Mouse (Mus musculus): ENCODE data around the gene Slc4a4. TPM values are rescaled to one million over a fixed set of nuclear protein-coding genes. Genes with fewer than 3 reads are reported as not detected.

Slc4a4 gene
- 10 to 100 TPM; 34.4 to 37.7 (median 35.1) TPM for total RNA-seq (2022)

GRCm38 (mm10) chr5:88886668-88887555 is at the start of gene Slc4a4:
Gene Slc4a4 (plus strand): TSS chr5:88886818.
- DNase-seq (ENCODE audit: low spot score), result no peak

DNA sequence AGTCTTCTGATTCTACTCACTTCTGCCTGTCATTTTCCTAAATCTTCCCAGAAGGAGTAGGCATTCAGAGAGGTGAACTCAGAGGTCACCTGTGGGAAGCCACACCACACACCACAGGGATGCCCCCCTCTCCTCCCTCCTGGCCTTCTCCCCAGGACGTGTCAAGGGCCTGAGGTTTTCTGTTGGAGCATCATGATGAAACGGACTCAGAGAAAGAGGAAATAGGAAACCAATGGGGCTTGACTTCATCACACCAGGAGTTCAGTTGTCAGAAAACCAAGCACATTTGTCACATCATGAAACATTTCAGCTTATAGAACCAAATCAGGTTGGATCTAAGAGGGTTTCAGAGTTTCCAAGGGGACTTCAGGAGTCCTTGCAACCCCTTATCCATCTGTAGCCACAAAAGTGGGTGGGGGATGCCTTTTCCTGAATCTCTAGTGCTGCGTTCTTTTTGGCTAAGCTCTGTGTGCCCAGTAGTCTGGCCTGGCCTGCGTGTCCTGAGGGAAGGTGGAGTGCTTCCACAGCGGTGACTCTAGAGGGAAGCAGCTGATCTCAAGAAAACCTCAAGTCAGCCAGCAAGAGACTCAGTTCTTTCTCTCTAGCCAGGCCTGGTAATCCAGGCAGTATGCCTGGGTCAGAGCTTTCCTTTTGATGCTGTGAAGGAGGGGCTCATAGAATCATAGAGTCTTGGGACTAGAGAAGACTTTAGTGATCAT is 46.4 kb upstream of the Slc4a4 start:
- no peak for DNase-seq (ENCODE audit: low spot score)

- DNase-seq (ENCODE audit: low spot score), result no peak
Measured at GRCm38 (mm10) chr5:88857311-88857710, 29.3 kb upstream of the Slc4a4 start.

- DNase-seq (ENCODE audit: low spot score), result no peak
Measured at GRCm38 (mm10) chr5:88857801-88858200, 28.8 kb upstream of the Slc4a4 start.

DNA sequence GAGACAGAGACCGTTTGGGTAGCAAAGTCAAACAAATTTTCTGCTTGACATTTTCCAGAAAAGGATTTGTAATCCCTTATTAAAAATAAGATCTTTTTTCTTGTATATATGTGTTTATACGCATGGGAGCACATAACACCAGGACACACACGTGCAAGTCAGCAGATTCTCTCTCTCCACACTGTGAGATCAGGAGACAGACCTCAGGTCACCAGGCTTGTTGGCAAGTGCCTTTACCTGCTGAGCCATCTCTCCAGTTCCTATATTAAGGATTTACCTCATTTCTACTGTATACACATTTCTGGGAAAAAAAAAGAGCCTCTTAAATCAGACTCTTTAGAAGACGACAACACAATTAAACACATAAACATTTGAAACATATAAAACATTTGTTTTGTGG is 28.4 kb upstream of the Slc4a4 start:
- no peak for DNase-seq (ENCODE audit: low spot score)

DNA sequence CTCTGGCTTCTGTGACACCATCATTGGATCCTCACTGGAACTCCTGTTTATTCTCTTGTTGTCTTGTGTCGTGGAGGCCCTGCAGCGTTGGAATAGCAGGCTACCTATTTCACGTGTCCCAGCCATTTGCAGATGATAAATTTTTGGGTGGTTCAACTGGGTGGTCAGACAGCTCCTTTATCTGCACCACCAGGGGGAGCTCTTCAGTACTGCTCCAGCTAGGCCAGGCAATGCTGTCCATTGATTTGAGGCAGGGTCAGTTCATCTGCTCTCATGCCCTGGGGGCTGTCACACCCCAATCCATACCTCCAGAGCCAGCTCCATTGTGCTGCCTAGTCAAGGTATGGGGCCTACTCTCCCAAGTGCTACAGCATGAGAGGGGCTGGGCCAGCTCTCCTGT is 24.5 kb upstream of the Slc4a4 start:
- DNase-seq (ENCODE audit: low spot score), result no peak

- no peak for DNase-seq (ENCODE audit: low spot score)
Measured at GRCm38 (mm10) chr5:88862794-88863193, 23.8 kb upstream of the Slc4a4 start.

GRCm38 (mm10) chr5:88884101-88884500 is 2.5 kb upstream of the Slc4a4 start:
- DNase-seq (ENCODE audit: low spot score), result no peak

- DNase-seq (ENCODE audit: low spot score), result no peak
Measured at GRCm38 (mm10) chr5:88885503-88885902, 1.1 kb upstream of the Slc4a4 start.

DNA sequence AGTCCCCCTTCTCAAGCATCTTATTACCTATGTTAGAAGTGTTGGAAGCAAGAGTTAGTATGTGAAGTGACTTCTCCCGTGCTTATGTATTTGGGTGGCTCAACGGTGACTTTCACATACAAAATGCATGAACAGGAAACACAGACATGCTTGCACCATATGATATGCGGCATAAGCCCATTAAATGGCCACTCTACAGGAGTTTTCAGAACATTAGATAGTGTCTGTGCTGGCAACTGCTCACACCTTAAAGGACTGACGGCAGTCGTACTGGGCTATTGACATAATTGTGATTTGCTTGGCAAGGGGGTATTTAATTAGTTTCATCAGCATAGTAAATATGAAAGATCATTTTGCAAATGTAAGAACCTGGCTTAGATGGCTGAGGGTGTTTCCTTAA is 674 bp upstream of the Slc4a4 start:
- no peak for DNase-seq (ENCODE audit: low spot score)

DNA sequence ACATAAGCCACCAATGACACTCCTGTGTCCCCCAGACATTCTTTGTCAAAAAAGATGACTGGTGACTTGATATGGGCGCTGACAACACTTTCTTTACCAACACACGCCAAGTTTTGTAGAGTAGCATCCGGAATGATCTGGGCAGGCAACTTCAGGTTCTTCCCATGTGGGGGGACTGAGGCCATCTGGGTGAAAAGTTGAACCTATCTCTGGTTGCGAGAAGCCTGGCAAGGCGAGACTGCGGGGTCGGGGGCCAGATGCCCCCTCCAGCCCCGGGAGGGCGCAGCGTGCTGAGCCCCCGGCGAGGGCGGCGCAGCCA is 310 bp upstream of the Slc4a4 start:
- DNase-seq (ENCODE audit: low spot score), result no peak

GRCm38 (mm10) chr5:88887556-88888412 is 1.2 kb downstream of the Slc4a4 start:
- no peak for DNase-seq (ENCODE audit: low spot score)

DNA sequence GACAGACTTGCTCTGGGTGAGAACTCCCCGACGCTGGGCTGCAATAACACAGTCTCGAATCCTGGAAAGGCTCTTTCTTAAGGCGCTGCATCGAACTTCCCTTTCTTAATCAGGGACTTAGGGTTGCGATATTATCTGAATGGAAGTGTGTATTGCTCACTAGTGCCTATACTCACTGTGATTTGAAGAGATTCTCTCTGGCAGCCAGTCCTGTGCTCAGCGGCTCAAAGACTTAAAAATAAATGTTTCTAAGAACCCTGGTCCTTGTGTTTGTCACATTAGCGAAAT is 1.7 kb downstream of the Slc4a4 start:
- no peak for DNase-seq (ENCODE audit: low spot score)

GRCm38 (mm10) chr5:88889326-88889725 is 2.7 kb downstream of the Slc4a4 start:
- DNase-seq (ENCODE audit: low spot score), result no peak

GRCm38 (mm10) chr5:88890146-88890545 is 3.5 kb downstream of the Slc4a4 start:
- no peak for DNase-seq (ENCODE audit: low spot score)

GRCm38 (mm10) chr5:88896574-88896973 is 10.0 kb downstream of the Slc4a4 start:
- no peak for DNase-seq (ENCODE audit: low spot score)

- DNase-seq (ENCODE audit: low spot score), result no peak
Measured at GRCm38 (mm10) chr5:88903111-88903510, 16.5 kb downstream of the Slc4a4 start.

- DNase-seq (ENCODE audit: low spot score), result no peak
Measured at GRCm38 (mm10) chr5:88903526-88903925, 16.9 kb downstream of the Slc4a4 start.

GRCm38 (mm10) chr5:88904841-88905240 is 18.2 kb downstream of the Slc4a4 start:
- DNase-seq (ENCODE audit: low spot score), result no peak

DNA sequence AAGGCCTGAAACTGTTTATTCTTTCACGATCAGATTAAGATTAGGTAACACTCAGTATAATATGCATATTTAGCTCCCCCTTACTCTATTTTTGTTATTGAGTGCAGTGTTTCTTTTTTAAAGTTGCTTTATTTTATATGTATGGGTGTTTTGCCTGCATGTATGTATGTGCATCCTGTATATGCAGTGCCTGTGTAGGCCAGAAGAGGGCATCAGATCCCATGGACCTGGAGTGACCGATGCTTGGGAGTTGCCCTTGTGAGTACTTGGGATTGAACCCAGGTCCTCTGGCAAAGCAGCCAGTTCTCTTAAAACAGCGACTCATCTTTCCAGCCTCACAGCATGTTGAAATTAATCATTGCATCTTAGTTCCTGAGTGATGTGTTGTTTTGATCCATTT is 21.0 kb downstream of the Slc4a4 start:
- no peak for DNase-seq (ENCODE audit: low spot score)

- no peak for DNase-seq (ENCODE audit: low spot score)
Measured at GRCm38 (mm10) chr5:88912629-88913028, 26.0 kb downstream of the Slc4a4 start.

DNA sequence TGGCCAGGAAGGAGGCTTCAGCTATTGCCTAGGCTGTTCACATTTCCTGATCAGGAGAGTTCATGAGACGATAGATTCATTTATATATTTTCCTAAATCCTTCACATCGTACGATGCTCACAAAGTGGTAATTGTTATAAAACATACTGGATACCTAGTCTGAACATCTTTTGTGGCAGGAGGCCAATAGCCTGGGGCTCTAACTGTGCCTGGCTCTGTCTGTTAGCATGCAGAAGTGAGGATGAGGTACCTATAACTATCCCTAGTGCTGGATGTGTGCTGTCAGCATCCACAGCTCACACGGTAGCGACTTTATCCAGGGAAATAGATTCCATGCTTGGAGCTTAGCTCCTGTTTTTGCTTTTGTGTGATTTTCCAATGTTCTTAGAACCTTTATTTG is 28.5 kb downstream of the Slc4a4 start:
- DNase-seq (ENCODE audit: low spot score), result no peak
